Mouse (Mus musculus) mature B cell (primary cell): ENCODE data around the gene 1700016H13Rik.

Experiments used
- in situ Hi-C: fragments of 300-500 bp; cut with MboI; formaldehyde crosslinking; loops from 2 replicates; pipeline ENCODE4 v1.14.3; 2019

1700016H13Rik gene

GRCm38 (mm10) chr5:103655346-103656118 is at the start of gene 1700016H13Rik:
TSS of gene 1700016H13Rik (minus strand) at chr5:103656010.
- in situ Hi-C loops = no loop called here

GRCm38 (mm10) chr5:103705331-103705730 is 49.5 kb upstream of the 1700016H13Rik start:
- in situ Hi-C loops = no loop called here

GRCm38 (mm10) chr5:103702527-103702926 is 46.7 kb upstream of the 1700016H13Rik start:
- in situ Hi-C loops = no loop called here

GRCm38 (mm10) chr5:103701466-103701865 is 45.7 kb upstream of the 1700016H13Rik start:
- in situ Hi-C loops = no loop called here

GRCm38 (mm10) chr5:103700661-103701060 is 44.9 kb upstream of the 1700016H13Rik start:
- in situ Hi-C loops = no loop called here

- in situ Hi-C loops = no loop called here
Observed at GRCm38 (mm10) chr5:103699537-103699936, 43.7 kb upstream of the 1700016H13Rik start.

- in situ Hi-C loops = no loop called here
Observed at GRCm38 (mm10) chr5:103698577-103698976, 42.8 kb upstream of the 1700016H13Rik start.

GRCm38 (mm10) chr5:103697875-103698491 is 42.2 kb upstream of the 1700016H13Rik start:
- in situ Hi-C loops = no loop called here

- in situ Hi-C loops = no loop called here
Observed at GRCm38 (mm10) chr5:103694094-103694493, 38.3 kb upstream of the 1700016H13Rik start.

- in situ Hi-C loops = no loop called here
Observed at GRCm38 (mm10) chr5:103693041-103693641, 37.3 kb upstream of the 1700016H13Rik start.

- in situ Hi-C loops = no loop called here
Observed at GRCm38 (mm10) chr5:103692531-103693040, 36.8 kb upstream of the 1700016H13Rik start.

GRCm38 (mm10) chr5:103691624-103692530 is 36.1 kb upstream of the 1700016H13Rik start, which contains the start of gene Aff1:
TSS of gene Aff1 (plus strand) at chr5:103692374.
- in situ Hi-C loops = no loop called here

- in situ Hi-C loops = no loop called here
Observed at GRCm38 (mm10) chr5:103691171-103691570, 35.4 kb upstream of the 1700016H13Rik start.

GRCm38 (mm10) chr5:103690190-103690589 is 34.4 kb upstream of the 1700016H13Rik start:
- in situ Hi-C loops = no loop called here

- in situ Hi-C loops = no loop called here
Observed at GRCm38 (mm10) chr5:103689645-103690044, 33.8 kb upstream of the 1700016H13Rik start.

- in situ Hi-C loops = loop anchor here (5.0 kb wide), 1 partner anchor 135 kb away; no protein-coding TSS in a partner anchor
Observed at GRCm38 (mm10) chr5:103681824-103682223, 26.0 kb upstream of the 1700016H13Rik start.

GRCm38 (mm10) chr5:103680381-103680780 is 24.6 kb upstream of the 1700016H13Rik start:
- in situ Hi-C loops = loop anchor here (5.0 kb wide), 1 partner anchor 137 kb away; no protein-coding TSS in a partner anchor

GRCm38 (mm10) chr5:103678974-103679373 is 23.2 kb upstream of the 1700016H13Rik start:
- in situ Hi-C loops = no loop called here

GRCm38 (mm10) chr5:103677894-103678293 is 22.1 kb upstream of the 1700016H13Rik start:
- in situ Hi-C loops = no loop called here

GRCm38 (mm10) chr5:103676289-103676881 is 20.6 kb upstream of the 1700016H13Rik start:
- in situ Hi-C loops = no loop called here

- in situ Hi-C loops = no loop called here
Observed at GRCm38 (mm10) chr5:103674482-103674881, 18.7 kb upstream of the 1700016H13Rik start.
